Mouse (Mus musculus) c-Kit-positive CD71-negative TER-119-negative erythroid progenitor cells, embryonic 14.5 days (primary cell): Measurements from ENCODE around the gene Snx15.
A peak's percentile ranks its signal among the peaks of the same experiment; 100 is the strongest.

Experiments
- DNase-seq: peaks from one replicate; pipeline ENCODE4 v3.0.0-alpha.2; 2013; ENCODE audit warnings: low read depth

Snx15 gene

DNA sequence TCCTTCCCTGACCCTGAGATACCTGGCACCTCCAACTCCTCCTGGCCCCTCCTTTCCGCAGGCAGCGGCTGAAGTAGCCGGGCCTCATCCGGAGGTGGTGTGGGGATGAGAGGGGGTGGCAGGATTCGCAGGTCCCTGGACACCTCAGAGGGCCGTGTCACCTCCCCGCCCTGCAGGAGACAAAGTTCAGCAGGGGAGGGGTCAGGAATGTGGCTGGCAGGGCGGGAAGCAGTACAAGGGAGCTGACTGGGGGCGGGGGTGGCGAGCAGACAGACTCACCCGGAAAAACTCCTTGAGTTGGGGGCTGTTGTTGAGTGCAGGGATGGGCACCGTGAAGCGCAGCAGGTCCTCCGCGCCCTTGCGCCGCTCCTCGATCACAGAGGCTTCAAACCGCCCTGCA, 6.3 kb downstream of the Snx15 start:
- no peak for DNase-seq

- DNase-seq, result no peak
Observed at GRCm38 (mm10) chr19:6118677-6119185, 9.4 kb downstream of the Snx15 start.

DNA sequence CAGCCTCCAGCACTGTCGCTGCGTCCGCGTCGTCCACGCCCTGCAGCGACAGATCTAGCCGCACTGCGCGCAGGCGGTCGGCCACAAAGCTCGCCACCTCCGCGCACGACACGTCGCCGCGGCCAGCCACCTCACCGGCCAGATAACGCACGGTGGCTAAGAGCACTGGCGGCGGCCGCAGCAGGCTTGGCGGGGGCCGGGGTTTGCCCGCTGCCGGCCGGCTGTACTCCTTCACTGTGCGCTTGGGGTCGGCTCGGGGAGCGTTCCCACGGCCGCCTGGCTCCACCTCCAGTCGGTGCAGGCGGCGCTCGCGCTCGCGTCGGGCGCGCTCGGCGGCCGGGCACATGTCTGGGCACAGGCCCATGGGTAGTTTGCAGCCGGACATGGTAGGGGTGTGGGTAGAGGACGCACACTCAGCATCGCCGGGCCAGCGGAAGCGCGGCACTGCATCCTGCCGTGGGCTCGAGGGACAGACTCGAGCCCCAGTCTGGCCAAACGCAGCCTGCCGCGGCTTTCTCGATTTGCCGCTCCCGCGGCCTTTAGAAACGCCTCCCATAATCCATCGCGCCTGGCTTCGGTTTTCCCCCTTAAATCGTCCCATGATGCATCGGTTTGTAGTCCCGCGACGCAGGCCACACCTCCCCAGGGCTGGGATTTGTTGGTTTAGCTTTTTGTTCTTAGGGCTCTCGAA, 10.0 kb downstream of the Snx15 start, which contains the start of gene Sac3d1:
TSS of gene Sac3d1 (minus strand) at position 665 of the 691 bp plus-strand sequence.
- peak; percentile 91 for DNase-seq

DNA sequence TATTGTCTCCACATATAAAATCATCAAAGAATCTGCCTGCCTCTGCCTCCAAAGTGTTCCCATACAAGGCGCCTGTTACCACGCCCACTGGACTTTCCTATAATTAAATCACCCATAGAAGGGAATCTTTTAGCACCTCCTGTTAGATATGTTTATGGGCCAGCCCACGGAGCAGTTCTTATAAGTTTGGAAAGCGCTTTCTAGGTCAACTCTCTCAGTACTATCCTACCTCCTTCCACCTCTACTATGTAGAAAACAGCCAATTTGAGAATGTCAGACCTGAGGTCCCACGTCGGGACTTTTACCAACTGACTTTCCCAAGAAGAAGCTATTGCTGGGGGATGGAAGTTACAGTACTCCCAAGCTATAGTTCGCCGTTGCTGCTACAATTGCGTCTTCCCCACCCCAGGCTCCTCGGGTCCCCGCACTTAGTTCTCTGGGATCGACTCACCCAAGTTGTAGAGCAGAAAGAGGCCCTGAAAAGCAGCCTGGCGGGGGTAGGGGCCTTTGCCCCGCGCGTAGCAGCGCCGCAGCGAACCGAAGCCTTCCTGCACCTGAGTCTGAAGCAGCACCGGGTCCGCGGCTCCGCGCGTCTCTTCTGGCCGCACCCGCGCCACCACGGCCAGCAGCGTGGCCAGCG, 10.6 kb downstream of the Snx15 start:
- DNase-seq, result no peak

- DNase-seq, result no peak
Observed at GRCm38 (mm10) chr19:6116113-6116850, 11.8 kb downstream of the Snx15 start.

DNA sequence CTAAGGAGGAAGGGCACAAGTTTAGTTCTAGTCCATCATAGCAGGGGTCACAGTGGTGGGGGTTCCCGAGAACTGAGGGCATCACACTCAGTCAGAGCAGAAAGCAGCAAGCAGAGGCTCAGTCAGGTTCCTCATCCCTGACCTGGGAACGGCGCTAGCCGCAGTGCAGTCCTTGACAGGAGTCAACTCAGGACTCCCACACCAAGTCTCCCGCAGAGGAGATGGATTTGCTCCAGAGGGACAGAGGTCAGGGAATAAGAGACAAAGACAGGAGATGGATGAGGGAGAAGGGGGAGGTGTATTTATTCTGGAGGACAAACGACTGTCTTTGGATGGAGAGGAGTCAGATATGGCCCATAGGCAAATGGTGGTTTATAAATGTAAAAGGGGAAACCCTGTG, 15.0 kb downstream of the Snx15 start:
- no peak for DNase-seq

DNA sequence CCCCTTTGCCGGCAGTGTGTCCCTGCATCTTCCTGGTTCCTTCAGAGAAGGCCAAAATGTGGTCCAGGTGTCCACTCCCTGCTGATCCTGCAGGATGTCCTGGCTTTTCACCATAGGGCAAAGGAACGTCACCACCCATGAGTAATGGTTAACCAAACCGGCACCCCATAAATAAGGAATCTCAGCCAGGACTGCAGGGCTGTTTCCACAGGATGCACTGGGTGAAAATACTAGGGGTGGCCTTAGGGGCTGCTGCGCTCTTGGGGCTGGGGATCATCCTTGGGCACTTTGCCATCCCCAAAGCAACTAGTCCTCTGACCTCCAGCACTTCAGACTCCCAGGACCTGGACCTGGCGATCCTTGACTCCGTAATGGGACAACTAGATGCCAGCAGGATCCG, 22.5 kb downstream of the Snx15 start, which contains the start of gene Naaladl1:
TSS of gene Naaladl1 (plus strand) at position 197 of the 400 bp plus-strand sequence.
- no peak for DNase-seq

DNA sequence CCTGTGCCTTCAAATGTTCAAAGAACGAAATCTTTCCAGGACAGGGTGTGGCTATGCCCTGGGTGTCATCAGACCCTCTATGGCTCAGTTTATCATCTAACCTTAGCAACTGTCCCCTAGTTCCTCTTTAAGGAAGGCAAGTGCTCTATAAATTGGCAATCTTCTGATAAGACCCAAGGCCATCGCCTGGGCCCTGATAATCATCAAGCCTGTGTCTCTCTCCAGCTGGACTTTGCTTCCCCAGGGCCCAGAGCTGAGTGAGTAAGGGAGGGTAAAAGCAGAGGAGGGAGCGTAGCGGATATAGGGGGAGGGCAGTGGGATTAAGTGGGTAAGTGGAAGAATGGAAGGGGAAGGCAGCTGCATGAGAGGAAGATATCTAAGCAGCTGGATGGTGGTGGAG, 23.6 kb downstream of the Snx15 start:
- DNase-seq, result no peak

GRCm38 (mm10) chr19:6102169-6102853, 25.8 kb downstream of the Snx15 start:
- no peak for DNase-seq

DNA sequence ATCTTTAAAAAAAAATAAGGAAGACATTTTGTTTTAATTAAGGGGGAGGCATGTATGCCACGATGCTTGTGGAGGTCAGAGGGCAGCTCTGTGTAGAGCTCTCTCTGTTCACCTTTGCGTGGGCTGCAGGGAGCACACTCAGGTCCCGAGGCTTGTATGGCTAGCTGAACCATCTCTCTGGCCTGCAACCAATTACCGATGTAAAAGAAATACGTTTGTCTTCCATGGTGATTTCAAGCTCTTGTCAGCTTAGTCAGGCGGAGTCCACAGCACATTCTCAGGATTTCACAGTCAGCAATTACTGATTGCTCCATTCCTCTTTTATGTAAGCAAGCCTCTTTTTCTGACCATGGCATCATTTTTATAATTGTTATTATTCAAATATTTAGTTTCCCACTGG, 26.9 kb downstream of the Snx15 start:
- no peak for DNase-seq

DNA sequence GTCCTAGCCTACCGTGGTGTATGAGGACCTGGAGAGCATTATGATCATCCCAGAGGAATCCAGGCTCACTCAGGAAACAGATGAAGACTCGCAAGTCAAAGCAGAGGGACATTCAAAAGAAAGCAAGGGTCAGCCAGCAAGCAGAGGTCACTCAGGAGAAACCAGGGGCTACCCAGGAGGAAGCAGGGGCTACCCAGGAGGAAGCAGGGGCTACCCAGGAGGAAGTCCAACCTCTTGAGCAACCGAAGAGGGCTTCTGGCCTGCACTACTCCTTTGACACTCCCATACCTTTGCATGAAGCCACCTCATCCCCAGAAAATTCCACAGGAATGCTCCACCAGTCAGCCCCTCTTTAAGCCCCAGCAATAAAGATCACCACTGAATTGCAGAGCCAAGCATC, 30.3 kb downstream of the Snx15 start:
- no peak for DNase-seq

GRCm38 (mm10) chr19:6094119-6094518, 34.0 kb downstream of the Snx15 start, which contains the start of gene AC131692.1:
Gene AC131692.1, plus strand, starts transcription at chr19:6094419.
- DNase-seq, result no peak

DNA sequence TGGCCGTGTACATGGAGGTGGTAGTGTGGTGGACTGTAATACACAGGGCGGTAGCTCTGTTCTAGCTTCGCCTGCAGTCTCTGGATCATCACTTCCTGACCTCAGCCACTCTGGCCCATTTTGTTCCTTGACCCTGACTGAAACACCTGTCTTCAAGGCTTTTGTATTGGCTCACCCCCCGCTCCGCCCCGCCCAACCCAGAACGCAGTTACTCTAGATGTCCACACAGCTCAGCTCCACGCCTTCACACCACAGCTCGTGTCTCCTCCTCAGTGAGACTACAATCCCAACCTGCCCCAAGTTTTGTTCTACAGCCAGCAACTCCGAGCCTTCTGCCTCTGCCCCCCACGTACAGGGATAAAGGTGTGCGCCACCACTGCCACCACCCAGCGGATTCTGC, 39.3 kb downstream of the Snx15 start:
- no peak for DNase-seq

DNA sequence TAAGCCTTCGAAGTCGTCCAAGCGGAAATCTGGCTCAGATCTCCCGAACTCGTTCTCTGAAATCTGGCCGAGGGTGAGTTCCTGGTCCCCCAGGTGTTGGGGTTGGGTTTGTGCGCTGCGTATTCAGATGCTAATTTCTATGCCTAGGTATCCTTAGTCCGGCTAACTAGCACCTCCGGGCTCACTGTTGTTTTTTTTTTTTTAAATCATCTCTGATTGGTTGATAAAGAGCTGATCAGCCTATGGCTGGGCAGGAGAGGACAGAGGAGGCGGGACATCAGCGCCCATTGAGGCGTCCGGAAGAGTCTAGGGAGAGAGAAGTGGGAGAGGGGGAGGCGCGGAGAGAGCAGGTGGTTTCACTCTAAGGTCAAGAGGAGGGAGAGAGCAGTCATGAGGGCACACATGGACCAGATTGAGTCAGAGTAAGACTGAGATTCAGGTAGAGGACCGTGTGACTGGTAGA, 42.7 kb downstream of the Snx15 start:
- DNase-seq, result no peak

DNA sequence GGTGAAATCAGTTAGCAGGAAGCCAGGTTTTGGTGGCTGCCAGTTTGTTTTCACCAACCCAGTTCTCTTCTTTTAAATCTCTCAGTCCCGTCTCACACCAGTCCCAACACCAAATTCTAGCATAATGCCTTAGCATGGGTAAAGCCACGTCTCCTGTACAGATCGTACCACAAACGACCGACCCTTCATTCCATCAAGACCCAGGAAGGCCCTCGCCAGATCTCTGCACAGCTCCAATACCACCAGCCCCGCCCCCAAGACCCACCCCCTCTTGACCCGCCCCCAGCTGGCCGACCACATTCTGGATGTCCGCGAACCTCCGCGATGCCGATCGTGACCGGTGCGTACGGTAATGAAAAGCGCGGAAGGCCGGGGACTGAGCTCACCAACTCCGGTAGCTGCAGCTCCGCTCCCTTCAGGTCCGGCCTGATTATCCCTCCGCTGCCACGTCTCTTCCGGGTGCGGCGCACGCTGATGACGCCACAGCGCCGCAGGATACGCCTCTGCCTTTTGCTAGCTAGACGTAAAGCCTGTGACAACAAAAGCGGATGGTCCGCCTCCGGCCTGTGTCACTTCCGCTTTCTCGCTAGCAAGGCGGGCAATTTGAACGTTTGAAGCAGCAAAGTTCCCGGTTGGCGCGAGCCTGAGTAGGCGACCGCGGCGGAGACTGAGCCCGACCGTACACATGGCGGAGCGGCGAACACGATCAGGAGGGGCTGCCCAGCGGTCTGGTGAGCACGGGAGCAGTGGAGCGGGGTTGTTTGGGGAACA, 43.4 kb downstream of the Snx15 start, which contains the start of the genes Zfpl1 and Cdca5:
TSS of gene Zfpl1 (minus strand) at position 479 of the 771 bp plus-strand sequence.
TSS of gene Cdca5 (plus strand) at position 506 of the 771 bp plus-strand sequence.
- DNase-seq, result peak; percentile 97

GRCm38 (mm10) chr19:6082156-6082555, 45.9 kb downstream of the Snx15 start, which contains the start of gene Gm28374:
Gene Gm28374, minus strand, starts transcription at chr19:6082256.
- no peak for DNase-seq

DNA sequence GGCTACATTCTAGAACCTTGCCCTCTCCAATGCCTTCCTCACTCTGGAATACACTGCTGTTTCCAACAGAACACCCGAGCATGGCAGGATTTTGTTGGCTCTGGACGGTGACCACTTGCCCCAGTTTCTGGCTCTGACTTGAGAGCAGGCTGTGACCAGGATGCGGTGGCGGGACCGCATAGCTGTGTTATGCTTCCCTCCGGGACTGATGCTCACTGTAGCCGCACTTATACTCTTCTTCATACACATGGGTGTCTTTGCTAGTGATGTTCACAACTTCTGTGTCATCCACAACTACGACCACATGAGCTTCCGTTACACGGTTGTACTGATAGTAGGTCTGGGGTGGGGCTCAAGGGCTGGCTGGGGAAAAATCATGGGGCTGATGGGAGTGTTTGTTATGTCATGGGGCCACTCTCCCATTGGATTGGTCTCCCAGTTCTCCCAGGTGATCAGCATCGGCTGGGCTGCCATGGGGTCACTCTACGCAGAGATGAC, 48.1 kb downstream of the Snx15 start, which contains the start of gene Tmem262:
TSS of gene Tmem262 (plus strand) at position 51 of the 498 bp plus-strand sequence.
- no peak for DNase-seq

DNA sequence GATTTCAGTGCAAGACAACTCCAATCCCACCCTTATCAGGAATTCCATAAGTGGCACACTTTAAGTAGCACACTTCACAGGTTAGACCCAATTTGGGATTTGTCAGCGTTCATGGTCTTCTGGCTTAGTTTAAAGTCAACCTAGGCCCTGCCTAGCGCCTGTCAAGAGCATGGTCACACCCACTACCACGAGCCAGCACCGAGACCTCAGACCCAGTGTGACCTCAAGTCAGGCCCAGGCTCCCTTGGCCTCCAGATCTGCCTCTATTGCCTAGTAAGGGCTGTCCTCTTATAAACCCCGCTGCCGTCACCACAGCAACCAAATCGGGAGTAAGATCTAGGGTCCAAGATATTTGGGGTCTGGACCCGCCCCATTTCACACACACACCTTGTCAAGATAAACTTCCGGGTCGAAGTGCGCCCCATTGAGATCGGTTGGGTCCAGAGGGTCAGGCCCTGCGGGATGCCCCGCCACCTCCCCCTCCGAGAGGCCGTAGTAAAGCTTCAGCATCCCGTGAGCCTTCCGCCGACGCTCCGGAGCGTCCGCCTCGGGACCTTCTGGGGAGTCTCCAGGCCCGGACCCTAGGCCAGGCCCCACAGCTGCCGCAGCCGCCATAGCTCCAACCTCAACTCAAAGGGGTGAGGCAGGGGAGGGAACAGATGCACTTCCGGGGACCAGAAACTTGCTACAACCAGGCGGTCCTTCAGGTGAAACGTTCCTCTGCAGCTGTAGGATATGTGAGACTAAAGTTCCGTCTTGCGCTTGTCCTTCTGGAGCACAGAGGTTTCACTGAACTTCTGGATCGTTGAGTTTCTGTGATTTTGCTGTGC, 51.3 kb downstream of the Snx15 start, which contains the start of gene Vps51:
TSS of gene Vps51 (minus strand) at position 668 of the 830 bp plus-strand sequence.
- DNase-seq, result peak; percentile 89

DNA sequence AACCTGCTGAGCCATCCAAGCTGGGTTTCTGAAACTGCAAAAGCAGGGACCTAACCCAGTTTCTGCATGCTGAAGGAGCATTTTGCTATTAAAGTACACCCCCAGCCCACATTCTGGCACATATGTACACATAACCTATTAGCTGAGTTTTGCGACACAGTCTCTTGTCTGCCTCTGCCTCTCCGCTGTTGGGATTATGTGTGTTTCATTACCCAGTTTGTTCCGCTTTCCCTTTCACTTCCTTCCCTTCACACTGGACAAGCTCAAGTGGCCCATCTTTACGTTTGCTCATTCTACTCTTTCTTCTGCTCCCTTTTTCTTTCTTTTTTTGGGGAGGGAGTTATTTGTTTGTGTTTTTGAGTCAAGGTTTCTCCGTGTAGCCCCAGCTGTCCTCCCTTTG, 54.2 kb downstream of the Snx15 start:
- no peak for DNase-seq

GRCm38 (mm10) chr19:6071261-6071660, 56.8 kb downstream of the Snx15 start:
- no peak for DNase-seq
